Mouse (Mus musculus) C2C12 (cell line): Measurements from ENCODE around the gene Coro2b.

Experiments used
- CEBPB ChIP-seq: IDR thresholded peaks from one replicate; pipeline ENCODE4 v1.6.1; 2011; ENCODE audit warnings: low read depth, mild to moderate bottlenecking, control low read depth, moderate library complexity
- CTCF ChIP-seq: IDR thresholded peaks from one replicate; pipeline ENCODE4 v1.5.1; 2011; ENCODE audit not compliant: control insufficient read depth, insufficient read depth, insufficient read length
- FOSL1 ChIP-seq: IDR thresholded peaks from one replicate; pipeline ENCODE4 v1.8.0; 2011; ENCODE audit warnings: mild to moderate bottlenecking, low read length; ENCODE audit not compliant: poor library complexity, insufficient read depth, severe bottlenecking
- MAX ChIP-seq: IDR thresholded peaks from one replicate; pipeline ENCODE4 v1.6.1; 2011; ENCODE audit warnings: mild to moderate bottlenecking, control low read depth
- USF1 ChIP-seq: IDR thresholded peaks from one replicate; pipeline ENCODE4 v1.6.1; 2011; ENCODE audit warnings: low read depth, mild to moderate bottlenecking, control low read depth, moderate library complexity

DNA sequence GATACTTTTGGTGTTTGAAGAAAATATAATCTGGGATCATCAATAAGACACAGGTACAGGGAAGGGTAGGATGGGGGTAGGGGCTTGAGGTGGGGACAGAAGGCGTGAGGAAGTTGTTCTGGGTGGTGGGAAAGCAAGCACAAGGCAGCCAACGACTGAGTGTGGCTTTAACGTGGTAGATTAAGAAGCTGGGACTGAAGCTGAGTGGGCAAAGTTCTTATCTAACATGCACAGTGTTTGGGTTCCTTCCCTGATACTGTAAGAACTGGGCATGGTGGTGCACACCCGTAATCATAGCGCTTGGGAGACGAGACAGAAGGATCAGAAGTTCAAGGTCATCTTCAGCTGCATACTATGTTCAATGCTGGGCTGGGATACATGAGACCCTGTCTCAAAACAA lies 151.8 kb downstream of the Coro2b start:
- TF ChIP-seq MAX (no peak), CTCF (no peak), USF1 (no peak), FOSL1 (no peak), CEBPB (no peak)
